Comparison of ENCODE assay signal across 15 mouse cellular contexts in genomic region chr5:76668547-76668946, GRCm38 (mm10).
"Had no signal": no experiment of that assay in that cellular context is flagged by ENCODE, and none has a peak within 500 bp of the region (broad histone marks: within the 10 kb centered on the region; RNA-seq: fewer than 3 reads in every experiment).

No protein-coding gene starts in this region.

- H3K9ac ChIP-seq: kidney, embryonic 15.5 days; limb, embryonic 13.5 days; liver, embryonic 15.5 days had no signal

- H3K27me3 ChIP-seq: kidney, embryonic 15.5 days; limb, embryonic 13.5 days; liver, embryonic 15.5 days had no signal

- H3K9me3 ChIP-seq: kidney, embryonic 15.5 days; limb, embryonic 13.5 days; liver, embryonic 15.5 days; midbrain, embryonic 10.5 days had no signal

- DNase-seq: kidney, adult 2 months; kidney, postnatal 25 days; layer of hippocampus, adult 9-11 months; lung, adult 2 months; spleen, adult 18-20 months; thymus, adult 18-20 months; thymus, postnatal 14 days had no signal

- H3K4me2 ChIP-seq: kidney, embryonic 15.5 days; limb, embryonic 13.5 days; liver, embryonic 11.5 days; liver, embryonic 15.5 days had no signal

- H3K27ac ChIP-seq: kidney, embryonic 15.5 days; limb, embryonic 13.5 days; liver, embryonic 15.5 days; midbrain, embryonic 10.5 days had no signal

- H3K4me3 ChIP-seq: kidney, embryonic 15.5 days; limb, embryonic 13.5 days; liver, embryonic 15.5 days; midbrain, embryonic 10.5 days had no signal

- ATAC-seq: inflammation-experienced regulatory T-cells, adult 6 months; lung, postnatal 0 days; midbrain, embryonic 16.5 days had no signal

- H3K36me3 ChIP-seq: kidney, embryonic 15.5 days; limb, embryonic 13.5 days; liver, embryonic 15.5 days had no signal
